Mouse (Mus musculus) cerebellum, postnatal 25 days (tissue): ENCODE measurements around the gene Anxa9.

Source experiments
- DNase-seq, 2 experiments: peaks; one replicate each; pipeline ENCODE4 v3.0.0; 2021; ENCODE audit warnings: mixed read lengths in 2 of 2

Gene Anxa9

DNA sequence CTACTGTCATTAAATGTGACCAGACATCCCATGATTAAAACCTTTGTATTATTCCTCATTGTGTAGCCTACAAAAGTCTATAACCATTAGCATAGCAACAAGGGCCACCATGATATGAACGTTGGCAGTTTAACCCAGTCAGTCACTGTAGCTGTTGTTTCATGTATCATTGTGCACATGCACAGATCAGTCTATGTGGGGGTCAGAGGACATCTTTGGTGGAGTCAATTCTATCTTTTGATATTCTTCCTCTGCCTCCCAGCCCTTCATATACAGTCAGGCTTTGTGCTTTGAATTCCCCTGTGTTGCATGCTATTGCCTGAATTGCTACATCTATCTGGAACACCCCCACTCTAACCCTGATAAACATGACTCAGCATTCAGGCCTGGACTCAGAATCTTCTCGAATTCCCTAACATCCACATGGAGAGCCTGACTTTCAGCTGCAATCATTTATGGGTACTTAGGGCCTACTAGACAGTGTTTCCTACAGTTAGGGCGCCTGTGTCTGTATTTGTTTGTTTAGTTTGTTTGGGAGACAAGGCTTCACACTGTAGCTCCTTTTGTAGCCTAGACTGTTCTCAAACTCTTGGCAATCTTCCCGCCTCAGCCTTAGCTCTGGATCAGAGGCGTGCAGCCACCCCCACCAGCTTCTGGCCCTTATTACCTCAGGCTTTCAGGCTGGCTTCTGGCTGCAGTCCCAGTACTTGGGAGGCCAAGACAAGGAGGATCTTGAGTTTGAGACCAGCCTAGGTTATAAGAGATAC, 60.3 kb downstream of the Anxa9 start:
- peak; percentile 62 to 69 for DNase-seq
